Mouse (Mus musculus) E14TG2a.4 (cell line): ENCODE measurements around the gene Ccdc13.

Source experiments
- CTCF ChIP-seq: conservative IDR thresholded peaks from 2 replicates; pipeline ENCODE4 v1.5.1; 2014; ENCODE audit warnings: low read length
- NANOG ChIP-seq: IDR thresholded peaks from 2 replicates; pipeline ENCODE4 v1.6.1; 2014; ENCODE audit warnings: borderline replicate concordance, low read length, mixed read lengths
- POU5F1 ChIP-seq: IDR thresholded peaks from 2 replicates; pipeline ENCODE4 v1.6.1; 2014; ENCODE audit warnings: low read length, borderline replicate concordance

- TF ChIP-seq CTCF = no peak
- no peak for TF ChIP-seq NANOG
- no peak for TF ChIP-seq POU5F1
Measured at GRCm38 (mm10) chr9:121775951-121776350, 63.3 kb downstream of the Ccdc13 start.
